Mouse (Mus musculus): ENCODE results near the gene Atg9a. TPM values are rescaled to one million over a fixed set of nuclear protein-coding genes. Genes with fewer than 3 reads are reported as not detected.

The Atg9a gene
- polyA plus RNA-seq, 1 experiment from 2014 or later, result 50.8 TPM

- 0 out of 2 replicates have a peak overlapping the region, but pooled peaks have one; percentile 5 for H3K9ac ChIP-seq
- no peaks in the 10 kb centered on the region for H3K9me3 ChIP-seq
- peaks cover 16% of the 10 kb centered on the region for H3K4me1 ChIP-seq (replicated peaks)
- no peak overlapping the region for H3K4me2 ChIP-seq
- H3K27ac ChIP-seq (replicated peaks), result no peak overlapping the region
- ATAC-seq (ENCODE audit: low read depth), result no peak
- 89% methylated on average over 11 of the region's 11 CpGs for WGBS
- no peaks in the 10 kb centered on the region for H3K27me3 ChIP-seq
- no peak overlapping the region for H3K4me3 ChIP-seq
- H3K36me3 ChIP-seq, result peaks cover 91% of the 10 kb centered on the region
Observed at GRCm38 (mm10) chr1:75185495-75185894, 6.5 kb downstream of the Atg9a start.

- Histone ChIP-seq H3K4me1 (replicated peaks) (peaks cover 30% of the 10 kb centered on the region), H3K27ac (replicated peaks) (no peak overlapping the region), H3K36me3 (peaks cover 70% of the 10 kb centered on the region), H3K27me3 (no peaks in the 10 kb centered on the region), H3K9ac (no peak overlapping the region), H3K4me3 (no peak overlapping the region), H3K9me3 (no peaks in the 10 kb centered on the region), H3K4me2 (no peak overlapping the region)
- 72% methylated on average over 4 of the region's 4 CpGs for WGBS
- no peak for ATAC-seq (ENCODE audit: low read depth)
Observed at GRCm38 (mm10) chr1:75182160-75182559, 9.8 kb downstream of the Atg9a start.

GRCm38 (mm10) chr1:75181377-75181870 is 10.6 kb downstream of the Atg9a start:
- WGBS, result 93% methylated on average over 4 of the region's 4 CpGs
- Histone ChIP-seq H3K9me3 (no peaks in the 10 kb centered on the region), H3K27ac (replicated peaks) (no peak overlapping the region), H3K36me3 (peaks cover 70% of the 10 kb centered on the region), H3K4me1 (replicated peaks) (peaks cover 30% of the 10 kb centered on the region), H3K27me3 (no peaks in the 10 kb centered on the region), H3K4me3 (no peak overlapping the region), H3K9ac (no peak overlapping the region), H3K4me2 (no peak overlapping the region)
- ATAC-seq (ENCODE audit: low read depth), result no peak

- ATAC-seq (ENCODE audit: low read depth), result peak; percentile 21; the same call in 1 of the 2 replicates
- no peaks in the 10 kb centered on the region for H3K27me3 ChIP-seq
- H3K4me2 ChIP-seq, result peak overlapping the region; percentile 100
- no peaks in the 10 kb centered on the region for H3K9me3 ChIP-seq
- peaks cover 30% of the 10 kb centered on the region for H3K4me1 ChIP-seq (replicated peaks)
- H3K27ac ChIP-seq (replicated peaks), result no peak overlapping the region
- peak overlapping the region; percentile 58 for H3K4me3 ChIP-seq
- H3K36me3 ChIP-seq, result peaks cover 70% of the 10 kb centered on the region
- 32% methylated on average over 7 of the region's 7 CpGs for WGBS
- H3K9ac ChIP-seq, result peak overlapping the region; percentile 77; the same call in 1 of the 2 replicates
Observed at GRCm38 (mm10) chr1:75180741-75181140, 11.3 kb downstream of the Atg9a start.

- peak; percentile 93 for ATAC-seq (ENCODE audit: low read depth)
- Histone ChIP-seq H3K36me3 (peaks cover 70% of the 10 kb centered on the region), H3K27ac (replicated peaks) (peak within 1 kb of the TSS; percentile 76)
Observed at GRCm38 (mm10) chr1:75180105-75180590, 11.8 kb downstream of the Atg9a start, which contains the start of gene Abcb6. Gene Abcb6 (minus strand): TSS chr1:75180392.

GRCm38 (mm10) chr1:75179334-75180104 is 12.5 kb downstream of the Atg9a start:
- no peaks in the 10 kb centered on the region for H3K27me3 ChIP-seq
- peaks cover 69% of the 10 kb centered on the region for H3K36me3 ChIP-seq
- ATAC-seq (ENCODE audit: low read depth), result peak; percentile 47
- H3K4me3 ChIP-seq, result peak overlapping the region; percentile 58
- no peaks in the 10 kb centered on the region for H3K9me3 ChIP-seq
- peak overlapping the region; percentile 77 for H3K9ac ChIP-seq
- H3K4me1 ChIP-seq (replicated peaks), result peaks cover 30% of the 10 kb centered on the region
- H3K4me2 ChIP-seq, result peak overlapping the region; percentile 100
- H3K27ac ChIP-seq (replicated peaks), result peak overlapping the region; percentile 76
- WGBS, result 8% methylated on average over 23 of the region's 23 CpGs

More at GRCm38 (mm10) chr1:75180105-75180590, 11.8 kb downstream of the Atg9a start, which contains the start of gene Abcb6:
- Histone ChIP-seq H3K27me3 (no peaks in the 10 kb centered on the region), H3K9ac (peak within 1 kb of the TSS; percentile 77), H3K4me3 (peak within 1 kb of the TSS; percentile 58), H3K4me1 (replicated peaks) (peaks cover 30% of the 10 kb centered on the region), H3K9me3 (no peaks in the 10 kb centered on the region), H3K4me2 (peak within 1 kb of the TSS; percentile 100)
- under 1% methylated on average over 31 of the region's 31 CpGs for WGBS

- Histone ChIP-seq H3K27me3 (no peaks in the 10 kb centered on the region), H3K9ac (peak within 1 kb of the TSS; percentile 73), H3K4me1 (replicated peaks) (peaks cover 15% of the 10 kb centered on the region), H3K27ac (replicated peaks) (peak within 1 kb of the TSS; percentile 92), H3K9me3 (no peaks in the 10 kb centered on the region), H3K4me3 (peak within 1 kb of the TSS; percentile 71), H3K4me2 (peak within 1 kb of the TSS; percentile 71), H3K36me3 (peaks cover 40% of the 10 kb centered on the region)
- ATAC-seq (ENCODE audit: low read depth), result peak; percentile 98
- WGBS, result under 1% methylated on average over 58 of the region's 59 CpGs
Observed at GRCm38 (mm10) chr1:75168472-75169464, 23.2 kb downstream of the Atg9a start, which contains the start of gene Zfand2b. Gene Zfand2b (plus strand): TSS chr1:75168646.

- H3K27me3 ChIP-seq, result no peaks in the 10 kb centered on the region
- H3K4me3 ChIP-seq, result peak overlapping the region; percentile 71
- peak; percentile 21 for ATAC-seq (ENCODE audit: low read depth)
- H3K9me3 ChIP-seq, result no peaks in the 10 kb centered on the region
- peak overlapping the region; percentile 73 for H3K9ac ChIP-seq
- H3K27ac ChIP-seq (replicated peaks), result peak overlapping the region; percentile 92
- H3K36me3 ChIP-seq, result peaks cover 33% of the 10 kb centered on the region
- H3K4me1 ChIP-seq (replicated peaks), result peaks cover 15% of the 10 kb centered on the region
- WGBS, result 11% methylated on average over 7 of the region's 7 CpGs
- H3K4me2 ChIP-seq, result peak overlapping the region; percentile 71
Observed at GRCm38 (mm10) chr1:75168093-75168471, 23.9 kb downstream of the Atg9a start.

GRCm38 (mm10) chr1:75160256-75160617 is 31.8 kb downstream of the Atg9a start:
- H3K36me3 ChIP-seq, result no peaks in the 10 kb centered on the region
- no peak for ATAC-seq (ENCODE audit: low read depth)
- H3K9me3 ChIP-seq, result no peaks in the 10 kb centered on the region
- H3K4me2 ChIP-seq, result no peak overlapping the region
- no peaks in the 10 kb centered on the region for H3K27me3 ChIP-seq
- H3K4me3 ChIP-seq, result no peak overlapping the region
- no peak overlapping the region for H3K27ac ChIP-seq (replicated peaks)
- H3K9ac ChIP-seq, result no peak overlapping the region
- 91% methylated on average over 4 of the region's 4 CpGs for WGBS
- H3K4me1 ChIP-seq (replicated peaks), result no peaks in the 10 kb centered on the region

- H3K27ac ChIP-seq (replicated peaks), result no peak overlapping the region
- H3K36me3 ChIP-seq, result no peaks in the 10 kb centered on the region
- H3K9me3 ChIP-seq, result no peaks in the 10 kb centered on the region
- no peaks in the 10 kb centered on the region for H3K4me1 ChIP-seq (replicated peaks)
- no peak overlapping the region for H3K4me2 ChIP-seq
- no peak overlapping the region for H3K9ac ChIP-seq
- WGBS, result 73% methylated on average over 5 of the region's 5 CpGs
- ATAC-seq (ENCODE audit: low read depth), result no peak
- H3K4me3 ChIP-seq, result no peak overlapping the region
- H3K27me3 ChIP-seq, result no peaks in the 10 kb centered on the region
Observed at GRCm38 (mm10) chr1:75159540-75160255, 32.3 kb downstream of the Atg9a start.

GRCm38 (mm10) chr1:75158990-75159389 is 33.0 kb downstream of the Atg9a start:
- Histone ChIP-seq H3K4me2 (no peak overlapping the region), H3K4me3 (no peak overlapping the region), H3K9me3 (no peaks in the 10 kb centered on the region), H3K27ac (replicated peaks) (no peak overlapping the region), H3K27me3 (no peaks in the 10 kb centered on the region), H3K36me3 (no peaks in the 10 kb centered on the region), H3K9ac (no peak overlapping the region), H3K4me1 (replicated peaks) (no peaks in the 10 kb centered on the region)
- no peak for ATAC-seq (ENCODE audit: low read depth)

Data from neural tube, embryonic 13.5 days (tissue).